Mouse (Mus musculus) cerebellum, adult 18-20 months (tissue): Measurements from ENCODE around the gene Cib4.
A peak's percentile ranks its signal among the peaks of the same experiment; 100 is the strongest.

Source experiments
- DNase-seq, 2 experiments: peaks; one replicate each; pipeline ENCODE4 v3.0.0; 2021

Gene Cib4

GRCm38 (mm10) chr5:30513111-30513510 lies 32.5 kb downstream of the Cib4 start:
- DNase-seq = no peak

GRCm38 (mm10) chr5:30497299-30497698 lies 48.3 kb downstream of the Cib4 start:
- DNase-seq = no peak

- no peak for DNase-seq
These were observed 48.8 kb downstream of the Cib4 start for GRCm38 (mm10) chr5:30496821-30497220.

GRCm38 (mm10) chr5:30495288-30495687 lies 50.3 kb downstream of the Cib4 start:
- DNase-seq = no peak

GRCm38 (mm10) chr5:30494606-30495005 lies 51.0 kb downstream of the Cib4 start:
- no peak for DNase-seq

GRCm38 (mm10) chr5:30493723-30494122 lies 51.9 kb downstream of the Cib4 start:
- DNase-seq = no peak

- no peak for DNase-seq
These were observed 54.8 kb downstream of the Cib4 start for GRCm38 (mm10) chr5:30490845-30491244.

- no peak for DNase-seq
These were observed 55.4 kb downstream of the Cib4 start for GRCm38 (mm10) chr5:30490215-30490614.

GRCm38 (mm10) chr5:30485136-30485535 lies 60.5 kb downstream of the Cib4 start:
- no peak for DNase-seq

GRCm38 (mm10) chr5:30484591-30484990 lies 61.0 kb downstream of the Cib4 start:
- no peak for DNase-seq

GRCm38 (mm10) chr5:30483533-30483932 lies 62.1 kb downstream of the Cib4 start:
- DNase-seq = peak; percentile 30 to 34

GRCm38 (mm10) chr5:30482319-30482718 lies 63.3 kb downstream of the Cib4 start:
- peak; percentile 72 to 77 for DNase-seq

GRCm38 (mm10) chr5:30476534-30476933 lies 69.1 kb downstream of the Cib4 start:
- peak; percentile 36 to 42 for DNase-seq

- DNase-seq = no peak
These were observed 73.5 kb downstream of the Cib4 start for GRCm38 (mm10) chr5:30472148-30472547.

GRCm38 (mm10) chr5:30470454-30470853 lies 75.2 kb downstream of the Cib4 start:
- DNase-seq = no peak

- DNase-seq = no peak
These were observed 79.3 kb downstream of the Cib4 start for GRCm38 (mm10) chr5:30466315-30466714.

GRCm38 (mm10) chr5:30465861-30466260 lies 79.8 kb downstream of the Cib4 start, which contains the start of gene 1700001C02Rik:
Gene 1700001C02Rik (plus strand): TSS chr5:30466047.
- peak in 1 of 2 experiments; percentile 14 for DNase-seq

GRCm38 (mm10) chr5:30461821-30462220 lies 83.8 kb downstream of the Cib4 start, which contains the start of gene Otof:
Gene Otof (minus strand): TSS chr5:30461932.
- peak; percentile 50 to 52 for DNase-seq

- no peak for DNase-seq
These were observed 85.5 kb downstream of the Cib4 start for GRCm38 (mm10) chr5:30460155-30460554.

GRCm38 (mm10) chr5:30456056-30456455 lies 89.6 kb downstream of the Cib4 start:
- DNase-seq = no peak

- DNase-seq = no peak
These were observed 101.2 kb downstream of the Cib4 start for GRCm38 (mm10) chr5:30444327-30444895.

- no peak for DNase-seq
These were observed 103.4 kb downstream of the Cib4 start for GRCm38 (mm10) chr5:30442196-30442595.

- DNase-seq = no peak
These were observed 105.2 kb downstream of the Cib4 start for GRCm38 (mm10) chr5:30440308-30440906.

- DNase-seq = no peak
These were observed 106.7 kb downstream of the Cib4 start for GRCm38 (mm10) chr5:30438931-30439330.
